Mouse (Mus musculus) hindbrain, embryonic 12.5 days (tissue): Measurements from ENCODE around the gene Hydin. TPM values are rescaled to one million over a fixed set of nuclear protein-coding genes. Genes with fewer than 3 reads are reported as not detected.
"Not testable (repeated sequence)": the region's sequence is repeated elsewhere in the genome, so short reads cannot be mapped to it uniquely, and the experiment has no call there.

ENCODE experiments used
- ATAC-seq: fragments of 200-750 bp; cut with Nextera tagmentation; 2 replicates; pipeline ENCODE4 v1.8.0; 2017; ENCODE audit warnings: moderate TSS enrichment; ENCODE audit not compliant: low FRiP score
- H3K27ac ChIP-seq: fragments of 300-500 bp; sonication (generic); 2 replicates; pipeline ENCODE4 v1.5.1; 2016; ENCODE audit warnings: mild to moderate bottlenecking
- H3K27me3 ChIP-seq: fragments of 300-500 bp; sonication (generic); 2 replicates; pipeline ENCODE4 v1.6.1; 2016; ENCODE audit warnings: mild to moderate bottlenecking
- H3K36me3 ChIP-seq: fragments of 300-500 bp; sonication (generic); 2 replicates; pipeline ENCODE4 v1.6.1; 2016; ENCODE audit warnings: mild to moderate bottlenecking
- H3K4me1 ChIP-seq: fragments of 300-500 bp; sonication (generic); 2 replicates; pipeline ENCODE4 v1.6.1; 2016
- H3K4me2 ChIP-seq: fragments of 300-500 bp; sonication (generic); replicated peaks from 2 replicates; pipeline ENCODE4 v1.6.1; 2016; ENCODE audit warnings: mild to moderate bottlenecking
- H3K4me3 ChIP-seq: fragments of 300-500 bp; sonication (generic); 2 replicates; pipeline ENCODE4 v1.5.1; 2016; ENCODE audit warnings: mild to moderate bottlenecking
- H3K9ac ChIP-seq: fragments of 300-500 bp; sonication (generic); 2 replicates; pipeline ENCODE4 v1.6.1; 2016; ENCODE audit warnings: mild to moderate bottlenecking, moderate library complexity
- H3K9me3 ChIP-seq: fragments of 300-500 bp; sonication (generic); replicated peaks from 2 replicates; pipeline ENCODE4 v1.6.1; 2016; ENCODE audit warnings: mild to moderate bottlenecking
- WGBS: fragments of 180-500 bp; shearing (Covaris S2); methylation state at CpG from one replicate; pipeline ENCODE4 v1.1.7; 2016; 5-methylcytosine and 5-hydroxymethylcytosine counted together
- polyA plus RNA-seq: library from polyadenylated mRNA; unstranded; fragments of >200 nt; fragmentation: Nextera tagmentation; extraction: Ambion mirVana; gene quantifications from 2 replicates; pipeline ENCODE4 v1.2.1, GENCODE M21; 2016

Gene Hydin
- polyA plus RNA-seq, 1 experiment from 2014 or later: 0.30 TPM

- ATAC-seq: no peak
- Histone ChIP-seq H3K4me2 (no peak overlapping the region), H3K9me3 (no peaks in the 10 kb centered on the region), H3K36me3 (no peaks in the 10 kb centered on the region), H3K4me3 (no peak overlapping the region), H3K27me3 (no peaks in the 10 kb centered on the region), H3K27ac (no peak overlapping the region), H3K4me1 (no peaks in the 10 kb centered on the region), H3K9ac (no peak overlapping the region)
- 88% methylated on average over 12 of the region's 12 CpGs for WGBS
Measured at GRCm38 (mm10) chr8:110340090-110340703, 73.4 kb downstream of the Hydin start.

DNA sequence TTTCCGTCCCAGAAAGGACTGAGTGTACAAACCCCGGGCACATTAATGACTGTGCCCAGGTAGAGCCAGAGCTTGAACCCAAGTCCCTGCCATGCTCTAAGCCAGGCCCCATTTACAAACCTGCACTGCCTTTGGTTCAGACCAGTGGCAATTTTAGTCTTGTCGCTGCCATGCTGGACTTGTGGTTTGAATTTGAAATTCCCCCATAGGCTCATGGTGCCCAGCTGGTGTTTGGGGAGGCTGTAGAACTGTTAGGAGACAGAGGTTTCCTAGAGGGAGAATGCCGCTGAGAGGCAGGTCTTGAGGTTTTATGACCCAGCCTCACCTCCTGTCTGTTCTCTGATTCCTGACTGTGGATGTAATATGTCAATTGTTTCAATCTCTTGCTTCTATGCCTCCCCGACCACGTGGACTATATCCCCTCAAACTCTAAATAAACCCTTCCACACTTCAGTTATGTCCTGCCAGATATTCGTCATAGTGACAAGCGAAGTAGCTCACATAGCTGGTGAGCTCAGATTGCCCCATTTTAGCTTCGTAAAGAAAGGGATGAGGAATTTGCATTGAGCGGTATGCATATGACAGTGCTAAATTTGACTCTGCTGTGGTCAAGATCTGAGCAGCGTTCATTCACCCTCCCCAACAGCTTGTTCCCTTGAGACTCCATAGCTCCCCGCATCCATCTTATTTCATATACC, 79.1 kb downstream of the Hydin start:
- no peaks in the 10 kb centered on the region for H3K27me3 ChIP-seq
- no peak overlapping the region for H3K4me3 ChIP-seq
- no peaks in the 10 kb centered on the region for H3K9me3 ChIP-seq
- no peak overlapping the region for H3K4me2 ChIP-seq
- WGBS: 88% methylated on average over 12 of the region's 12 CpGs
- ATAC-seq: no peak
- no peak overlapping the region for H3K27ac ChIP-seq
- no peaks in the 10 kb centered on the region for H3K36me3 ChIP-seq
- no peaks in the 10 kb centered on the region for H3K4me1 ChIP-seq
- H3K9ac ChIP-seq: no peak overlapping the region

DNA sequence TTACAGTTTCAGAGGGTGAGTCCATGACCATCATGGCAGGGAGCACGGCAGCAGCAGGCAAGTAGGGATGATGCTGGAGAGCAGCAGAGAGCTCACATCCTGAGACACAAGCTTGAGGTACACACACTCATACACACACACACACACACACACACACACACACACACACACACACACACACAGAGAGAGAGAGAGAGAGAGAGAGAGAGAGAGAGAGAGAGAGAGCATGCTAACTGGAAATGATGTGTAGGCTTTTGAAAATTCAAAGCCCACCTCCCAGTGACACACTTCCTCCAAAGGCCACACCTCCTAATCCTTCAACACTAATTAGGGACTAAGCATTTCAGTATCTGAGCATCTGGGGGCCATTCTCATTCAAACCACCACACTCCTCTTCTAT, 80.1 kb downstream of the Hydin start:
- Histone ChIP-seq H3K4me1 (no peaks in the 10 kb centered on the region), H3K9ac (no peak overlapping the region)
- 94% methylated on average over 1 of the region's 1 CpGs for WGBS

DNA sequence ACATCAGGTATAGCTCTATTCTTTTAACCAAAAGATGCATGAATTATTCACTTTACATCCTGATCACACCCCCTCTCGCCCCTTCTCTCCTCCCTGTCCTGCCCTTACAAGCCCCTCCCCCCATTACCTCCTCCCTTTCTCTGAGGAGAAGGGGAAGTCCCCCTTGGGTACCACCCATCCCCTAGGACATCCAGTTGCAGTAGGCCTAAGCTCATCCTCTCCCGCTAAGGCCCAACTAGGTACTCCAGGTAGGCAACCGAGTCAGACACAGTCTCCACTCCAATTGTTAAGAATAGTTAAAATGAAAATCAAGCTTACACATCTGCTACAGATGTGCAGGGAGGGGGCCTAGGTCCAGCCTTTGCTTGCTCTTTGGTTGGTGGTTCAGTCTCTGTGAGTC, 83.9 kb downstream of the Hydin start:
- Histone ChIP-seq H3K9me3 (no peaks in the 10 kb centered on the region), H3K36me3 (no peaks in the 10 kb centered on the region), H3K27ac (no peak overlapping the region), H3K4me1 (no peaks in the 10 kb centered on the region), H3K9ac (no peak overlapping the region), H3K27me3 (no peaks in the 10 kb centered on the region), H3K4me3 (no peak overlapping the region), H3K4me2 (no peak overlapping the region)
- no peak for ATAC-seq
- WGBS: 83% methylated on average over 3 of the region's 3 CpGs

More for the DNA sequence above, 80.1 kb downstream of the Hydin start:
- H3K9me3 ChIP-seq: no peaks in the 10 kb centered on the region
- H3K27me3 ChIP-seq: no peaks in the 10 kb centered on the region
- H3K27ac ChIP-seq: no peak overlapping the region
- H3K36me3 ChIP-seq: no peaks in the 10 kb centered on the region
- no peak overlapping the region for H3K4me3 ChIP-seq
- ATAC-seq: no peak
- H3K4me2 ChIP-seq: no peak overlapping the region

DNA sequence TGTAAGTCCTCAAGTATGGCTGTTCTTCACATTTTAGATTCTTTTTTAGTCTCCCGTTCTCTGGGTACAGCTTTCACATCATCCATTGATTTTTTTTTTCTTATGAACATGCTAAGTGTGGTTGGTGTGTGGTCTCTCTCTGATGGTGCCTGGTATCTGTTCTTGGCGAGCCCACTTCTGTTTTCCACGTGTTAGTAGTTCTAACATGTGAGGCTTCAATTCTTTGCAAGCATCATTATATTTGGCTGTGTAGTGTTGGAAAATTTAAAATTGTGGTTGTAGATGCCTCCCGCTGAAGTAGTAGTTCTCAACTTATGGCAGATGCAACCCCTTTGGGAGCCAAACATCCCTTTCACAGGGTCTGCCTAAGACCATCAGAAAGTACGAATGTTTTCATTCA, 85.1 kb downstream of the Hydin start:
- WGBS: 89% methylated on average over 5 of the region's 5 CpGs
- no peak overlapping the region for H3K9ac ChIP-seq
- no peak overlapping the region for H3K4me3 ChIP-seq
- H3K36me3 ChIP-seq: no peaks in the 10 kb centered on the region
- H3K27ac ChIP-seq: no peak overlapping the region
- no peak for ATAC-seq
- no peaks in the 10 kb centered on the region for H3K27me3 ChIP-seq
- no peaks in the 10 kb centered on the region for H3K9me3 ChIP-seq
- no peaks in the 10 kb centered on the region for H3K4me1 ChIP-seq
- H3K4me2 ChIP-seq: no peak overlapping the region

- Histone ChIP-seq H3K9me3 (no peaks in the 10 kb centered on the region), H3K36me3 (no peaks in the 10 kb centered on the region), H3K4me3 (no peak overlapping the region), H3K9ac (no peak overlapping the region), H3K27ac (no peak overlapping the region), H3K4me1 (no peaks in the 10 kb centered on the region), H3K27me3 (no peaks in the 10 kb centered on the region), H3K4me2 (no peak overlapping the region)
- ATAC-seq: no peak
- 92% methylated on average over 4 of the region's 4 CpGs for WGBS
Measured at GRCm38 (mm10) chr8:110362975-110363374, 96.2 kb downstream of the Hydin start.

DNA sequence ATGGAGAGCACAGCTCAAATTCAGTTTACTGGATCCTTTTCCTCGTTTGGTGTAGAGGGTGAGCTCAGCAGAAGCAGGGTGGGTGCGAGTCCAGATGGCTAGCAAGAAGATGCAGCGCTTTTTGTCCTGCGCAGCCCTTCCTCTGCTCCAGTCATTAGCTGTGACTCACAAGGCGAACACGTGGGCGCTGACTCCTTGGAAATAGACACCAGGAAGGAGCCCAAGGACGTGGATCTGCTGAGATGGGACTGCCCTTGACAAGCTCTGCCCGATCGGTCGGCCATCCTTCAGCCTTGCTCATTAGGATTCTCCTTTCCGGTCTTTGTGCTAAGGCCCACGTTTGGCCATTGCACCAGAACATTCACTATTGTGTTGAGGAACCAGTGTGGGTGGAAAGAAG, 106.1 kb downstream of the Hydin start:
- H3K4me3 ChIP-seq: no peak overlapping the region
- H3K9ac ChIP-seq: no peak overlapping the region
- H3K27me3 ChIP-seq: no peaks in the 10 kb centered on the region
- no peaks in the 10 kb centered on the region for H3K4me1 ChIP-seq
- H3K9me3 ChIP-seq: no peaks in the 10 kb centered on the region
- H3K4me2 ChIP-seq: no peak overlapping the region
- ATAC-seq: no peak
- no peak overlapping the region for H3K27ac ChIP-seq
- H3K36me3 ChIP-seq: no peaks in the 10 kb centered on the region
- 83% methylated on average over 13 of the region's 13 CpGs for WGBS

DNA sequence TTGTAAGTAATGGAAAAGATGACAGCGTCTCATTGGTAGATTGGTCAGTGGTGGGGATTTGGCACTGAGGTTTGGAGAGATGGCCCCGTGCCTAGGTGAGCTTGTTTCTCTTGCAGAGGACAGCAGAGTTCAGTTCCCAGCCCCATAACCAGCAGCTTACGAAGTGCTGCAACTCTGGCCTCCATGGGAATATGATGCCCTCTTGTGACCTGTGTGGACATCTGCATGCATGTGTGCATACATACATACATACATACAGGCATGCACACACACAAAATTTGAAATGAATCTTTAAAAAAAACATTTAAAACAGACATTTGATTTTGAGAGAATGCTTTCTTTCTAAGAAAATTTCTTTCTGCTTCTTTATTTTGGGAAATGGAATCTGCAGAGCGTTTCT, 106.9 kb downstream of the Hydin start:
- Histone ChIP-seq H3K27ac (no peak overlapping the region), H3K4me1 (no peaks in the 10 kb centered on the region), H3K4me2 (no peak overlapping the region), H3K27me3 (no peaks in the 10 kb centered on the region), H3K9me3 (no peaks in the 10 kb centered on the region), H3K9ac (no peak overlapping the region), H3K36me3 (no peaks in the 10 kb centered on the region), H3K4me3 (no peak overlapping the region)
- ATAC-seq: no peak
- 93% methylated on average over 4 of the region's 4 CpGs for WGBS

DNA sequence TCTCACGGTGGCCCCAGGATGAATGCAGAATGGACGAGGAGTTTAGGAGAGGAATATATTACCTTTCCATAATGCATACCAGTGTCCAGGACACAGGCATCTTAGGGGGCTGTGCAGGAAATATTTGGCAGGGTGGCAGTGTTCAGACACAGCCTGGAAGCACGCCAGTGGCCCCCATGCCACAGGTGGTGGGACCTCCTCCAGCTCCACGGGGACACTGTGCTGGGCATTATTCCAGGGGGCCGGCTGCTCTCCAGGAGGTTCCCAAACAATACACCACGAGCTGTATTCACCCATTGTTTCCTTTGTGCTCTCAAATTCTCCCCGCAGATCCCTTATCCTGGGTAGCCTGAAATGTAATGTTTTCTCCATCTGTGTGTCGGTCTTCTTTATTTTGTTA, 116.0 kb downstream of the Hydin start:
- H3K9me3 ChIP-seq: no peaks in the 10 kb centered on the region
- 31% methylated on average over 8 of the region's 8 CpGs for WGBS
- H3K36me3 ChIP-seq: no peaks in the 10 kb centered on the region
- H3K4me2 ChIP-seq: no peak overlapping the region
- H3K9ac ChIP-seq: no peak overlapping the region
- H3K27me3 ChIP-seq: no peaks in the 10 kb centered on the region
- H3K4me1 ChIP-seq: peaks cover 3% of the 10 kb centered on the region; the same call in 1 of the 2 replicates
- H3K27ac ChIP-seq: no peak overlapping the region
- no peak for ATAC-seq
- no peak overlapping the region for H3K4me3 ChIP-seq

- WGBS: 93% methylated on average over 6 of the region's 6 CpGs
- H3K4me2 ChIP-seq, H3K36me3 ChIP-seq, H3K27ac ChIP-seq, H3K27me3 ChIP-seq, ATAC-seq, H3K4me1 ChIP-seq, H3K9me3 ChIP-seq, H3K4me3 ChIP-seq, H3K9ac ChIP-seq: not testable (repeated sequence)
Measured at GRCm38 (mm10) chr8:110384632-110385031, 117.9 kb downstream of the Hydin start.

- Histone ChIP-seq H3K4me3 (no peak overlapping the region), H3K27me3 (no peaks in the 10 kb centered on the region), H3K27ac (no peak overlapping the region), H3K36me3 (no peaks in the 10 kb centered on the region), H3K4me2 (no peak overlapping the region), H3K4me1 (no peaks in the 10 kb centered on the region), H3K9ac (no peak overlapping the region), H3K9me3 (no peaks in the 10 kb centered on the region)
- ATAC-seq: no peak
- WGBS: 92% methylated on average over 4 of the region's 4 CpGs
Measured at GRCm38 (mm10) chr8:110395656-110396055, 128.9 kb downstream of the Hydin start.

DNA sequence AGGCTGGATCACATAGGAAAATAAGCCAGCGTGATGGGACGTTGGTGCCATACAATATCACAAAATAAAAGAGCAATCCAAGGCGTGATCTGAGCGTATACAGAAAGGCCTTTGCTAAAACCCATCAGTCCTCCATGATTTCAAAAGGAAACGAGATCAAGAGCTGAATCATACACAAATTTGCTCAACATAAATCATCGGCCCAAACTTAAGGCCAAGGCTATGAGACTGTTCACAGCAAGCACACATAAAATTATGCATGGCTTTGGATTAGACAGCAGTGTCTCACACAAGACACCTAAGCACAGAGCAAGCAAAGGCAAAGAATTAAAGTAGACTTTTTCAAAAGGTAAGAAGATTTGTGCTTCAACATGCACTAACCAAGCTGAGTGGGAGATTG, 133.8 kb downstream of the Hydin start:
- Histone ChIP-seq H3K27ac (no peak overlapping the region), H3K4me2 (no peak overlapping the region), H3K36me3 (no peaks in the 10 kb centered on the region), H3K27me3 (no peaks in the 10 kb centered on the region), H3K9ac (no peak overlapping the region), H3K4me3 (no peak overlapping the region), H3K4me1 (no peaks in the 10 kb centered on the region), H3K9me3 (no peaks in the 10 kb centered on the region)
- no peak for ATAC-seq
- WGBS: 86% methylated on average over 6 of the region's 6 CpGs

DNA sequence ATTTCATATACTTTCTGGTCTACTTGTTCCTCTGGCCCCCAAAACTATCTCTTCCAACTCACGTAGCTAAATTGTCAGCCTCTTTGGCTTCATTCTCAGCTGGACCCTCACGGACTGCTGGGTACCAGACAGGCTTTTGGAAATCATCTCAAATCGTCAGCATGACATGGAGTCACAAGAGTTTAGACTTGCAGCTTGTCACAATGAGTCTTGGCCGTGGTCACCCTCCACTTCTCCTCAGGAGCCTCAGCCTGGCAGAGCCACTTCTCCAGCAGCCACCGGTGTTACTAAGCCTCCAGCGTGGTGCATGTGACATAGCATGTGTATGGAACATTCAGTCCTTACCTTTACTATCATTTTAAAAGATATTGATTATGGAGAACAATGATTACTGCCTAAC, 135.5 kb downstream of the Hydin start:
- Histone ChIP-seq H3K4me1 (no peaks in the 10 kb centered on the region), H3K4me3 (no peak overlapping the region), H3K9me3 (no peaks in the 10 kb centered on the region), H3K36me3 (no peaks in the 10 kb centered on the region), H3K9ac (no peak overlapping the region), H3K27me3 (no peaks in the 10 kb centered on the region), H3K4me2 (no peak overlapping the region), H3K27ac (no peak overlapping the region)
- no peak for ATAC-seq
- WGBS: 90% methylated on average over 6 of the region's 6 CpGs
